In genomic region chr9:23062656-23063444, GRCm38 (mm10) we compare ENCODE assay signal across 9 mouse cellular contexts.
DNase-seq lines count a peak whose midpoint lies in the region; ATAC-seq and TF ChIP-seq lines count a peak whose summit lies in the region.
"Had no signal": no experiment of that assay in that cellular context is flagged by ENCODE, and none has a peak within 500 bp of the region (broad histone marks: within the 10 kb centered on the region; RNA-seq: fewer than 3 reads in every experiment).

No protein-coding gene starts in this region.

- no peaks in the 10 kb centered on the region for H3K36me3 ChIP-seq in intestine, embryonic 14.5 days (ENCODE audit: control insufficient read depth, insufficient read depth, low read length)
- H3K36me3 ChIP-seq in intestine, postnatal 0 days (ENCODE audit: control insufficient read depth, insufficient read depth) = no peaks in the 10 kb centered on the region
- no peaks in the 10 kb centered on the region for H3K36me3 ChIP-seq in midbrain, embryonic 14.5 days (ENCODE audit: control insufficient read depth, insufficient read depth, low read length)

- no peak for TF ChIP-seq CTCF in intestine, postnatal 0 days (IDR thresholded peaks at IDR 0.05; ENCODE audit: low read depth)

- H3K9ac ChIP-seq in intestine, embryonic 14.5 days (ENCODE audit: low read length) = no peak overlapping the region
- no peak overlapping the region for H3K9ac ChIP-seq in intestine, postnatal 0 days (ENCODE audit: low read depth, low read length)
- H3K9ac ChIP-seq in midbrain, embryonic 14.5 days (replicated peaks; ENCODE audit: low read length) = no peak overlapping the region; the same call in 1 of the 2 replicates

- no peaks in the 10 kb centered on the region for H3K9me3 ChIP-seq in intestine, embryonic 14.5 days (ENCODE audit: control insufficient read depth, low read length)
- H3K9me3 ChIP-seq in intestine, postnatal 0 days (ENCODE audit: control insufficient read depth) = no peaks in the 10 kb centered on the region
- H3K9me3 ChIP-seq in midbrain, embryonic 14.5 days (ENCODE audit: control insufficient read depth, low read length) = no peaks in the 10 kb centered on the region

- WGBS in intestine, embryonic 14.5 days = 37% methylated on average over 7 of the region's 7 CpGs
- 41% methylated on average over 7 of the region's 7 CpGs for WGBS in intestine, postnatal 0 days
- WGBS in midbrain, embryonic 14.5 days = 18% methylated on average over 7 of the region's 7 CpGs

- H3K27me3 ChIP-seq in intestine, embryonic 14.5 days (replicated peaks; ENCODE audit: control insufficient read depth, insufficient read depth, low read length) = no peaks in the 10 kb centered on the region
- H3K27me3 ChIP-seq in intestine, postnatal 0 days (replicated peaks; ENCODE audit: control insufficient read depth, insufficient read depth, low read length) = no peaks in the 10 kb centered on the region
- H3K27me3 ChIP-seq in midbrain, embryonic 14.5 days (ENCODE audit: control insufficient read depth, insufficient read depth, low read length) = no peaks in the 10 kb centered on the region

- no peak for DNase-seq in intestine, embryonic 14.5 days (ENCODE audit: low spot score)
- DNase-seq in adrenal gland, postnatal 25 days = peak; percentile 6
- peak; percentile 47 for DNase-seq in midbrain, embryonic 14.5 days
- DNase-seq in layer of hippocampus, adult 9-10 months (ENCODE audit: low spot score) = no peak
- no peak for DNase-seq in heart, postnatal 4 days
- DNase-seq: layer of hippocampus, postnatal 36 days had no signal

- ATAC-seq in intestine, embryonic 14.5 days (replicated peaks; ENCODE audit: low FRiP score, low TSS enrichment, low read depth) = no peak
- ATAC-seq in intestine, postnatal 0 days = no peak
- peak; percentile 82 to 86 for ATAC-seq in hematopoietic stem cell, adult 5-6 weeks (replicated peaks in 1 of 2; ENCODE audit: insufficient read depth in 1 of 2, low FRiP score in 2 of 2, low TSS enrichment in 1 of 2, low read depth in 1 of 2, poor library complexity in 2 of 2, severe bottlenecking in 2 of 2)
- ATAC-seq in midbrain, embryonic 14.5 days (ENCODE audit: low FRiP score, low TSS enrichment) = peak; percentile 46
- no peak for ATAC-seq in inflammation-experienced regulatory T-cells, adult 6 months

- H3K4me1 ChIP-seq in intestine, embryonic 14.5 days (replicated peaks; ENCODE audit: control insufficient read depth, insufficient read depth, low read length) = peaks cover 35% of the 10 kb centered on the region
- peaks cover 8% of the 10 kb centered on the region; the same call in 1 of the 2 replicates for H3K4me1 ChIP-seq in intestine, postnatal 0 days (replicated peaks; ENCODE audit: control insufficient read depth, insufficient read depth, low read length)
- H3K4me1 ChIP-seq in midbrain, embryonic 14.5 days (ENCODE audit: control insufficient read depth, insufficient read depth, low read length) = peaks cover 28% of the 10 kb centered on the region

- peak overlapping the region; percentile 74 for H3K27ac ChIP-seq in intestine, embryonic 14.5 days (ENCODE audit: low read depth)
- H3K27ac ChIP-seq in intestine, postnatal 0 days (ENCODE audit: low read depth, low read length) = no peak overlapping the region
- H3K27ac ChIP-seq in midbrain, embryonic 14.5 days (replicated peaks; ENCODE audit: low read depth, low read length) = peak overlapping the region; percentile 62

- H3K4me3 ChIP-seq in intestine, embryonic 14.5 days (ENCODE audit: low read depth, low read length) = no peak overlapping the region
- H3K4me3 ChIP-seq in intestine, postnatal 0 days (ENCODE audit: low read depth, low read length) = no peak overlapping the region
- H3K4me3 ChIP-seq in midbrain, embryonic 14.5 days (replicated peaks; ENCODE audit: low read depth, low read length) = no peak overlapping the region

- no peak overlapping the region for H3K4me2 ChIP-seq in intestine, embryonic 14.5 days (ENCODE audit: low read length)
- no peak overlapping the region for H3K4me2 ChIP-seq in intestine, postnatal 0 days (replicated peaks; ENCODE audit: low read depth)
- H3K4me2 ChIP-seq in midbrain, embryonic 14.5 days (ENCODE audit: low read length) = no peak overlapping the region

Comparison
In these comparisons a context has a peak if more than half of its experiments do, and no peak if none do; other contexts are left out.
1. ATAC-seq: peak in hematopoietic stem cell, adult 5-6 weeks (2 of 2) and midbrain, embryonic 14.5 days (single experiment); none in intestine, embryonic 14.5 days (single experiment), intestine, postnatal 0 days (single experiment) and inflammation-experienced regulatory T-cells, adult 6 months (single experiment).
2. DNase-seq: peak in adrenal gland, postnatal 25 days (single experiment) and midbrain, embryonic 14.5 days (single experiment); none in intestine, embryonic 14.5 days (single experiment), layer of hippocampus, adult 9-10 months (single experiment) and heart, postnatal 4 days (single experiment).